Mouse (Mus musculus) kidney, adult 2 months (tissue): ENCODE data around the gene Gm45808.

ENCODE experiments used
- CTCF ChIP-seq: fragments of 200-500 bp; conservative IDR thresholded peaks from 2 replicates; pipeline ENCODE4 v1.5.1; 2011; ENCODE audit warnings: low read depth, mild to moderate bottlenecking, control low read depth, low read length, moderate library complexity, mixed read lengths; ENCODE audit not compliant: insufficient read depth, insufficient read length
- POLR2A ChIP-seq: fragments of 200-500 bp; IDR thresholded peaks from one replicate; pipeline ENCODE4 v1.6.1; 2011; ENCODE audit warnings: low read depth, low read length, control low read depth

GRCm38 (mm10) chr7:45525809-45526473, 39.3 kb upstream of the Gm45808 start, which contains the start of the genes Ppp1r15a and Plekha4:
- TF ChIP-seq CTCF (no peak), POLR2A (peak; percentile 96)
